Mouse (Mus musculus) cerebellum, adult (tissue): ENCODE data around the gene Chd1.
"Not testable (repeated sequence)": the region's sequence is repeated elsewhere in the genome, so short reads cannot be mapped to it uniquely, and the experiment has no call there.

Experiments used
- ATAC-seq: cut with Nextera tagmentation; 2 replicates; pipeline ENCODE4 v1.9.2; 2017; ENCODE audit warnings: mild to moderate bottlenecking, moderate library complexity, mixed read lengths; ENCODE audit not compliant: insufficient number of reproducible peaks, low FRiP score, low TSS enrichment

The Chd1 gene

DNA sequence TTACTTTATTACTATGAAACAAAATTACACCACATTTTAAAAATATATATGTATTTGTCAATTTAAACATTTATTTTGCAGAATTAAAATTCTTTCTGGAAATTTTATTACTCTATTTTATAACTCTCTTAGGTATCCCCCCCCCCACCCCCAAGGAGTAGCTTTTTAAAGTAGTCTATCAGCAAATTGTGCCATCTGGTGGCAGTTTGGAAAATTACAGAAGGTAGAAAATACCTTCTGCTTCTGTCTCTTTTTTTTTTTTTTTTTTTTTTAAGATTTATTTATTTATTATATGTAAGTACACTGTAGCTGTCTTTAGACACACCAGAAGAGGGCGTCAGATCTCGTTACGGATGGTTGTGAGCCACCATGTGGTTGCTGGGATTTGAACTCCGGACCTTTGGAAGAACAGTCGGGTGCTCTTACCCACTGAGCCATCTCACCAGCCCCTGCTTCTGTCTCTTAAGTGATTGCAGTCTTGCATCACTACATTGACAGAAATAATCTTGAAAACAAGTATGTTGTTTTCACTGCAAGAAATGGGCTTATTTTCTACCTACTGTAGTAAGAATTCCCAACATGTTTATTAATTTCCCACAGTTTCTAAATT, 19.2 kb downstream of the Chd1 start:
- not testable (repeated sequence) for ATAC-seq

DNA sequence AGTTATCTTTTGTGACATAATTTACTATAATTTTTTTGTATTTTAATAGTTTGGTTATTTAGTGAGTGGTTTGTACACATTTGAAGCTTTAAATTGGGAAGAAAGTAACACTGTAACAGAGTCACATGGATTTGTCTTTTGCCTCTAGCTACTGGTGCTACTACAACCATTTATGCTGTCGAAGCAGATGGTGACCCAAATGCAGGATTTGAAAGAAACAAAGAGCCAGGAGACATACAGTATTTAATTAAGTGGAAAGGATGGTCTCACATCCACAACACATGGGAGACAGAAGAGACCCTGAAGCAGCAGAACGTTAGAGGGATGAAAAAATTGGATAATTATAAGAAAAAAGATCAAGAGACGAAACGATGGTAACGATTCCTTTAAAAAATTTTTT, 26.9 kb downstream of the Chd1 start:
- ATAC-seq: no peak; the same call in 1 of the 2 replicates

DNA sequence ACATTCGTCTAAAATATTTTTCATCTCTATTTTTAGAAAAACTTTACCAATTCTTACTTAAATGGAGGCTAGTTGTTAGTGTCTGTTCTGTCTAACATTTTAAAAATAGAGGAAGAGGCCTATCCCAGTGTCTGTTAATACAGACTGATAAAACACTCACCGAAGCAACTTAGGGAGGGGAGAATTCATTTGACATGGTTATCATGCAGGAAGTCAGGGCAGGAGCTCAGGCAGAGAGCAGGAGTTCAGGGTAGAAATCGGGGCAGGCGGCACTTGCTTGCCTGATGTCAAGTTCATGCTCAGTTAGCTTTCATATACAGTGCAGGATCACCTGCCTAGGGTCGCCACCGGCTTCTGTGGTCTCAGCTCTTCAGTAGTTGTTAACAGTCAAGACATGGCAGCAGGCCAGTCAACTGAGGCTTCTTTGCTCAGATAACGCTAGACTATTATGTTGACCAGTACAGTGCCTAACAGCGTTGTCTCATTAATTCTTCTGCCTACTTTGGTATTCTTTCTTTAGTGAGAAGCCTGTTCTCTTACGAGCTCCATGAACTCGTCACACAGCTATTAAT, 32.7 kb downstream of the Chd1 start:
- no peak for ATAC-seq

DNA sequence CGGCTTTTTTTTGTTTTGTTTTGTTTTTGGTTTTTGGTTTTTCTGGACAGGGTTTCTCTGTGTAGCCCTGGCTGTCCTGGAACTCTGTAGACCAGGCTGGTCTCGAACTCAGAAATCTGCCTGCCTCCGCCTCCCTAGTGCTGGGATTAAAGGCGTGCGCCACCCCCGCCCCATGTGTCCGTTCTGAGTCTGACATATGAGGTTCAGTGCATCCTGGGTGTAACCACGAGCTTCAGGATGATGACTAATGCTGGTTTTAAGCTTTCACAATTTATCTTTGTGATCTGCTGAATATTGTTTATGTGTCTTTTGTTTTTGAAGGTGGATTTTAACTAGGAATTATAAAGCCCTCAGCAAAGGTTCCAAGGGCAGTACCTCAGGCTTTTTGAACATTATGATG, 37.1 kb downstream of the Chd1 start:
- ATAC-seq: no peak

DNA sequence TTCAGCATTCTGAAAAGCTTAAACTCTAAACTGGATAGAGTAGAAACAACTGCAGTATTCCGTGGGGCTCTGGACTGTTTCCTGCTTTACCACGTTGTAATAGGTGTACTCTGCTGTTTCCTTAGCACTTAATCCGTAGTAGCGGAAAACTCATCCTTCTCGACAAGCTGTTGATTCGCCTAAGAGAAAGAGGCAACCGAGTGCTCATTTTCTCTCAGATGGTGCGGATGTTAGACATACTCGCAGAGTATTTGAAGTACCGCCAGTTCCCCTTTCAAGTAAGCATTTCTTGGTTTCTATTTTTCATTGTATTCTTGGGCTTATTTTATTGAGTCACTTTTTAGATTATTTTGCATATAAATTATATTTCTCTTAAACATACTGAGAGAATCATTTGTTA, 38.2 kb downstream of the Chd1 start:
- no peak for ATAC-seq

DNA sequence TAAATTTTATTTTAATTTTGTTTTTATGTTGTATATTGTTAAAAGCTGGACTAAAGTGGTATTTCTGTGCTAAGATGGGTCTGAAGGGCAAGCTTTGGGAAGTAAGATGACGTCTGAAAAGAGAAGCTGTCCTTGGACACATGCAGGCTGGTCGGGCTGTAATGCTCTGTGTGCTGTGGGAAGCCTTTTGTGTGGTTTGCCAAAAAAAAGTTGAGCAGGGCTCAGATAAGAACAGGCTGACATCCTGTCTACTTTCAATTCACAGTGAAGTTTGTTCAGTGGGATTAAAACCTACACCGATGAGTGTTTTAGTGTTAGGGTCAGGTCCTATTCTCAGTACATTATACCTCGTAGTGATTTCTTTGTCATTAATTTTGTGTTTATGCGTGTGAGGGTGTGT, 38.6 kb downstream of the Chd1 start:
- ATAC-seq: no peak

DNA sequence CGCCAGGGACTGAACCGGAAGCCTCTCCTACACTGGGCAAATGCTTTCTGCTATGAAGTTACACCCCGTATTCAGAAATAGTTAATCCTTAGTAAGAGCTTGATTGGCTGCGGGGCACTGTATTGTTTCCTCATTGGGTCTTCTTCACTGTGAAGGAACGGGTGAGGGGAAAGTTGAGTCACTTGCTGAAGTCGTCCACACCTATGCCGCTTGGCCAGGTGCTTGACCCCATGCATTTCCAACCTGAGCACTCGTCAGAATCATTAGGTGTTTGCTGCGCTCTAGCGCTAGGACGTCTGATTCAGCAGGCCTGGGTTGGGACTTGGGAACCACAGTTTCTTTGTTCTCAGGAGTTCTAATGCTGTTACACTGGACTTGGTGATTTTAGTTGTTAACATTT, 41.9 kb downstream of the Chd1 start:
- ATAC-seq: no peak

DNA sequence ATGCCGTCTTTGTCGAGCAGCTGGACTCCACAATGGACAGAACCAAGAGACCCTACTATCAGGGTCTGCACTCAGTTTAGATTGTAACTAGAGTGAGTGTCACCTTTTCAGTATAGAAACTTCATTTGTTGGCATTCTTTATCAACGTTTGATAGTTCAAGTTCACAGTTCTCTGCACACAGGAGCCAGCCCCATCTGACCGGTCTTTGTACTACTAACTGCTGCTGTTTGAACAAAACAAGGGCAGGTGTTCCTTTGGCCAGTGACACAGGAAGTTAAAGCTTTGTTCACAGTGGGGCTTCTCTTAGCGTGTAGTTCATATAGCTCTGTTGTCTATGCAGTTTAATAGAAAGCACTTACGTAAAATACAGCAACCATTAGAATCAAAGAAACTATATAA, 43.3 kb downstream of the Chd1 start:
- no peak for ATAC-seq

DNA sequence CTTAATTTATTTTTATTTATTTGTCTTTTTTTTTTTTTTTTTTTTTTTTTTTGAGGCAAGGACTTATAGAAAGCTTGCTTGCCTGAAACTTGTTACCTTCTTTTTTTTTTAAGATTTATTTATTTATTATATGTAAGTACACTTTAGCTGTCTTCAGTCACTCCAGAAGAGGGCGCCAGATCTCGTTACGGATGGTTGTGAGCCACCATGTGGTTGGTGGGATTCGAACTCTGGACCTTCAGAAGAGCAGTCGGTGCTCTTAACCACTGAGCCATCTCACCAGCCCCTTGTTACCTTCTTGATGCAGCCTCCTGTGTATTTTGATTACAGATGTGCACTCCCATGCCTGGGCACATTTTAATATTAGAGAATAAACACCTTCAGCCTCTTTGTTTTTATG, 46.5 kb downstream of the Chd1 start:
- not testable (repeated sequence) for ATAC-seq

DNA sequence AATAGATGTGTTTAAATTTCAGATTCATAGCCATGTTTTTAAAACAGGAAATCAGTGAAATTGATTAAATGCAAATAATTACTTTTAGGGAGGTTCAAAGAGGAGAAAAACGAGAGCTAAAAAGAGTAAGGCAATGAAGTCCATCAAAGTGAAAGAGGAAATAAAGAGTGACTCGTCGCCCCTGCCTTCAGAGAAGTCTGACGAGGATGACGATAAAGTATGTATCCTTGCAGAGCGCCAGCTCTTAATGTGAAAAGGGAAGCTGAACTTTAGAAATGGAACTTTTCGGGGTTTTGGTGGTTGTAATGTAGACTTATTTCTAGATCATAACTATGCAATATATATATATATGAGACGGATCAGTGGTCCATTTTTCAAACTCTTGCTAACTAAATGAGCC, 56.4 kb downstream of the Chd1 start:
- ATAC-seq: no peak

DNA sequence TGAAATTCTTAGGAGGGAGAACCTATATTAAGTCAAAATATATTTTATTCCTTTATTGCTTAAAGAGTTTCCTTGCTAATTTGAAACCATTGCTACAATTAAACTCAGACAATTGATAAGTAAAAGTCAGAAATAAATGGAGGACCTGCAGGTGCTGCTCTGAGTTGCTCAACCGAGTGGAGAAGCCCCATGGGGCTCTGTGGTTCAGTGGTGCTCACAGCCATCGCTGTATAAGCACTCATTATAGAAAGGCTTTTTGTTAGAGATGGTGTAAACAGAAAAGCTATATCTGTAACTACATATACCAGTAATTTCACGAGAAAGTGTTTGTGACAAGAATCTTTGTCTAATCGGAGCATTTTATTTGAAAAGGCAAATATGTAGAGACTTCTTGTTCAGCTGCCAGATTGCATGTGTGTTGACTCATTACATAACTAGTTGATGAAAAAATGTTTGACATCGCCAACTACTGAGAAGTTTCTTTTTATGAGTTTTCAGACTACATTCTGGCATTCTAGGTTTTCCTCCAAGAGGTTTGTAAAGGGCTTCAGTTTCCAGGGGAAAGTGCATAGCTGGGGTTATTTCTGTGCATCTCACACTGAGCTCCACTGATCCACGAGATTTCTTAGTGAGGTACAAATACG, 64.4 kb downstream of the Chd1 start:
- ATAC-seq: no peak

DNA sequence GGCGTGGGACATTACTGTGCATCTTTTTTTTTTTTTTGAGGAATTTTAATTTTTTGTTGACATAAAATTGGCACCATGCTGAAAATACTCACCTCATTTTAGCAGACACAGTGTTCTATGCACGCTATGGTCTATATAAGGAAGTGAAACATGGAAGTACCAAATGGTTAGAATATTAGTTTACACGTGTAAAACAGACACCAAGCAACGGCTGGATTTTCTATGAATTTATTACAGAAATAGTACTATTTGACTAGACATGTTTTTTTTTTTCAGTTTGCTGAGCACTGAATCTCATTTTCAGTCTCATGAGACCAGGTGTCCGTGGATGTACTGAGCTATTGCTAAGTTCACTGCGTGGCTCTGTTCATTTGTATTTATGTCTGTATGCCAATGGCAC, 69.2 kb downstream of the Chd1 start:
- ATAC-seq: no peak

DNA sequence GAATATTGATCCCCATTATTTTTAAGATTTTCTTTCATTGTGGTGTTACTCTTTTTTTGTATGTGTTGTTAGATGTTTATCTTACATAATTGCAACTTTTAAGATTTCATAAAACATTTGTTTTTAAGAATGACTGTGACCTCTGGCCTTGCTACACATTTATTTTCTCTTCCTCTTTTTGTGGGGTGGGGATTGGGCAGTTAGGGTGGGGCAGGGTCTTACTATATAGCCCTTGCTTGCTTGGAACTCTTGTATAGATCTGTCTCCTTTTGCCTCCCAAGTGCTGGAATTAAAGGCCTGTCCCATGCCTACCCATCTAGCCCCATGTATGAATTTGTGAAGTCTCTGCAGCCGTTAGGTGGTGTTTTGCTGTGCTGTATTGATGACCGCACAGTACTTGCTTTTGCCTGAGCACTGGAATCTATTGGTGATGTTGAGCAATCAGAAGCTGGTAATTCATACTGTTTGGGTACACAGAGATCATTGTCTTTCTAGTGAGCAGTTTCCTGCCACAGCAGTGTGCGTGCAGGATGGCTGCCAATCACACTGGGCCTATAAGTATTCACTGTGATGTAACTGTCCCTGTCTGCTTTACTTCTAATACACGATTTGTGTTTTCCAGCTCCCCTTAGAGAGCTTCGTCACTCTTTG, 69.9 kb downstream of the Chd1 start:
- ATAC-seq: no peak

DNA sequence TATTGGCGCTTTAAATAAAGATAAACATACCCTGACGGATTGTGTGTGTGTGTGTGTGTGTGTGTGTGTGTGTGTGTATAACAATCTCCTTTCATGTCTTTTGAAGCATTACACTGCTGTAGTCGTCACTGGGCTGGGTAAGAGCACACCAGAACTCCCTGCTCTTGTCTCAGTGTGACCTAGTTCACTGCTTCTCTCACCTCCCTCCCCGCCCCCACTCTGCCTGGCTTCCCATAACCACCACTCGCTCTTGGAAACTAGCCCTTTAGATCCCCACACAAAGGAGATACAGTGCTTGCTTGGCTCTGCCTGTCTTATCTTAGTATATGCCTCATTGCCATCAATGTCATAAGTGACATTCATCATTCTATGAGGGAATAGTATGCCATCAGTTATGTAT, 71.6 kb downstream of the Chd1 start:
- no peak for ATAC-seq

DNA sequence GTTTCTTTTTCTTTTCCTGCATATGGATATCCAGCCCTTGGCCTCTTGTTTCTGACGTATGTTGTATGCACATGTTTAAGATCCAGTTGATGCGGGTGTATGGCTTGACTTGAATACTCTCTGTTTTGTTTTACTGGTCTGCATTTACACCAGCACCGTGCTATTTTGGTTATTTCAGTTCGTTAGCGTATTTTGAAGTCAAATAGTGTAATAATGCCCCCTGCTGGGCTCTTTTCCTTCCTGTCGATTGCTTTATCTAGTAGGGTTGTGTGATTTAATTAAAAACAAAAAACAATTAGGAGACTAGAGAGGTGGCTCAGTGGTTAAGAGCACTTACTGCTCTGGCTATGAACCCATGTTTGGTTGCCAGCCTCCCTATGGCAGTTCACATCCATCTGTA, 73.2 kb downstream of the Chd1 start:
- no peak for ATAC-seq

DNA sequence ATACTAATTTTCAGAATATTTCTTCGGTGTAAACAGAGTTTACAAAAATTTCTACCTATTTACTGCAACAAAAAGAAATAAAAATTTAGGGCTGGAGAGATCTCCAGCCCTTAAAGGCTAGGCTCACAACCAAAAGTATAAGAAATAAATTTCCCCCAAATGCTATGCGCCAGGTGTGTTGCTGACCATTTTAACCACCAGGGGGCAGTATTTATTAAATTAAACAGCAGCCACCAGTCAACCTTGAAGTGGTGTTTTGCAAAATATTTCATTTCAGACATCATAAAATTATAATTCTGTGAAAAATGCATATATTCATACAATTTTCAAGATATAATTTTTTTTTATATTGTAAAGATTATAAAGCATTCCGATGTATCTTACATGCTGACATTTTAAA, 82.3 kb downstream of the Chd1 start:
- ATAC-seq: no peak

DNA sequence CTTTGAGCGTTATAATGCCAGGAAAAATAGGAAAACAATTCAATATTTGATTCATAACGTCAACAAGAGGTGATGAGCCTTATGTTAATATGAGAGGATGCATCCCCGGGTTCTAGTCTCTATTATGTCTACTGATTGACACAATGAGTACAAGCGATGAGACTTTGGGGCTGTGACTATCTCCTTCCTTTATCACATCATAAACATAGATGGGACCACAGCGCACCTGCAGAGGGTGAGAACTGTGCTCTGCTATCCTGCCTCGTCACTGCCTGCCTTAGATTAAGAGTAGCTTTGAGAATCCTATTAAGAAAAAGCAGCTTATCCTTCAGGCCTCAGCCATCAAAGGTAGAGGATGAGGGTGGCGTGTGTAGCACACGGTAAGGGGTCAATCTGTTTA, 85.9 kb downstream of the Chd1 start:
- ATAC-seq: no peak

DNA sequence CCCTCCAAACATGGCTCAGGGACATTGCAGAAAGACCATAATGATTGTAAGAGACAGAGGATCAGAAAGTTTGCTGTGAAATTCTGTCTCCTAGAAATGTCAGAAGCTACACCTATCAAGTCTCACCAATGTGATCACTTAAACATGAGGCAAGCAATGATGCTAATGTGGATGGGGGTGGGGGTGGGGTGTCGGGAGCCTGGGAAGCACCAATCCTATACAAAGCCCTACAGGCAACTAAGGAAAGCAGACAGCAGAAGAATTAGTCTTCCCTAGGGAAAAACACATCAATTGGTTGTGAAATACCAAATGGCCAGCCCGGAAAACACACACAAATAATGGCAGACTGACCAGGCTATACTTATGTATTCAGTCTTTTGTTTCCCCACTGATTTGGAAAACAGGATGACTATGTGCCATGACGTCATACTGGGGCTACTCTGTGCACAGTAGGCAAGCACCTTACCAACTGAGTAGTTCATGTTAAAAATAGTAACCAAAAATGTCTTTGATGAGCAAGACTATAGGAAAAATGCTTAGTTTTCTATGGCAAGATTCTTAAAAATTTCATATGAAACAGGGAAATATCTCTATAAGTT, 94.5 kb downstream of the Chd1 start:
- ATAC-seq: no peak

DNA sequence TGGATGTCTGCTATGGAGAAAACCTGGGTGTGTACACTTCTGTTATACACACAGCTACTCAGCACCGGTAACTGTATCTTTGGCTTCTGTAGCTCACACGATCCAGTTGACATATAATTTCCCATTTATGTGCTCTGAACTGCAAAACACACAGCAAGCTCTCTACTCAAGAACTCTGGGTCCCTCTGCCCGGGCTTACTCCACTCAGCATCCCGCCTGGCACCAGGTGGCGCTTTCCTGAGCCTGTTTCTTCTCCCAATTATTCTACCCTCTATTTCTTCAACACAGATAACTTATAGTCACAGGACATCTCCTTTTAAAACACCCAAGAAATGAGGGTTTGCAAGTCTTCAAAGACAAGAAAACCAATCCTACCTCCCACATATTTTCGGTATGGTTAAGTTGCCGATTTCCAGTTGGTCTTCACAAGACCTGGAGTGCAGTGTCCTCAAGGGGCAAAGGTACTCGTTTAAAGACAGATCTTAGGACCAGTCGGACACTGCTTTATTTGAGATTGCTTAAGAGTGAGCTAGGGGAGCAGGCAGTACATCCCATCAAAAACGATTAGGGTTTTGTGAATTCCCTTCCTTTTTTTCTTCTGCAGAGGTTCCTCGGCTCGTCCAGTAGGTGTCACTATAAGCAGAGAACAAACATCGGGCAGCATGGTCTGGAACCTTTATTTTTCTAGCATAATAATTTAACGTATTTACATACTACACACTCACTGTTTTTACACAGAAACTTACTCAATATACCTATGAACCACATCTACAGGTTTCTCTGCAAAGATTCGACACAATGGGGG, 99.4 kb downstream of the Chd1 start:
- ATAC-seq: peak; percentile 54; the same call in 1 of the 2 replicates

DNA sequence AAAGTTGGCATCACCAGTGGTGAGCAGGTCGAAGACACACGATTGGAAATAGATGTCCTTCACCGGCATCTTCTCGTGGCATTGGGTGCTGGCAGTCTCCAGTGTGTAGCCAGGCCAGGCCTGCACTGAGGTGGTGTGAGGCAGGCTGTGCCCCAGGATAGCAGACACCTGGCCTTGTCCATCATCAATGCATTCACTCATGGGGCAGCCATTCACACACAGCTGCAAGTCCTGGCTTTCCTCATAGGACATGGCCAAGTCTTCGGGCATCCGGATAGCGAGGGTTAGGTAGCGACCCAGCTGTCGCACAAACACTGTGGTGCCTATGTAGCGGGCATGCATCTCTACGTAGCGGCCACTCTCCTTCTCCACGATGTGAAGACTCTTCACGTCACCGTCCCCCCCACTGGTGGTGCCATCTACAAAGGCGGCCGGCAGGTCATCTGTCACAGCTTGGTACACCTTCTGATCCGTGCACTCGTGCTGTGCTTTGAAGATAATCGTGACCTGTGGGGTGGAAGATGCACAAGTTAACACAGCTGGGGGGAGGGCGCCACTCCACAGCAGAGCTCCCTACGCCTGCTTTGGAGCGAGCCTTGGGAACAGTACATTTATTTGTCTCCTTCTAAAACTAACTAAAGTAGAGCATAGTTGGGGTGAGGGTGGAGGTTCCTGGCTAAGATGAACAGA, 102.7 kb downstream of the Chd1 start:
- ATAC-seq: no peak
